Mouse (Mus musculus) heart, adult 2 months (tissue): Measurements from ENCODE around the gene Ppp2r5c. TPM values are rescaled to one million over a fixed set of nuclear protein-coding genes. Genes with fewer than 3 reads are reported as not detected.

Experiments used
- DNase-seq, 2 experiments: peaks; one replicate each; pipeline ENCODE4 v3.0.0; 2021
- H3K27ac ChIP-seq: fragments of 200-600 bp; 2 replicates; pipeline ENCODE4 v1.8.1; 2022
- H3K27me3 ChIP-seq: fragments of 200-500 bp; 2 replicates; pipeline ENCODE4 v1.6.1; 2012; ENCODE audit warnings: mild to moderate bottlenecking, low read length, inconsistent platforms, mixed read lengths; ENCODE audit not compliant: control insufficient read depth, insufficient read depth
- H3K36me3 ChIP-seq: fragments of 200-500 bp; 2 replicates; pipeline ENCODE4 v1.6.1; 2012; ENCODE audit warnings: low read length, inconsistent platforms; ENCODE audit not compliant: control insufficient read depth, insufficient read depth
- H3K4me1 ChIP-seq: fragments of 200-500 bp; 2 replicates; pipeline ENCODE4 v1.6.1; 2011; ENCODE audit warnings: low read length; ENCODE audit not compliant: control insufficient read depth, insufficient read depth
- H3K4me3 ChIP-seq: fragments of 200-600 bp; 2 replicates; pipeline ENCODE4 v1.8.1; 2022
- H3K79me2 ChIP-seq: fragments of 200-500 bp; replicated peaks from 2 replicates; pipeline ENCODE4 v1.6.1; 2012; ENCODE audit warnings: mild to moderate bottlenecking, inconsistent platforms, low read length, moderate library complexity, mixed read lengths; ENCODE audit not compliant: control insufficient read depth, insufficient read depth
- H3K9ac ChIP-seq: fragments of 200-500 bp; 2 replicates; pipeline ENCODE4 v1.6.1; 2012; ENCODE audit warnings: low read depth, mild to moderate bottlenecking, control low read depth, inconsistent platforms, low read length, mixed read lengths
- CTCF ChIP-seq: fragments of 200-600 bp; IDR thresholded peaks from 2 replicates; pipeline ENCODE4 v1.8.1; 2022; ENCODE audit warnings: antibody characterized with exemption, mild to moderate bottlenecking, moderate library complexity
- EP300 ChIP-seq: fragments of 200-500 bp; IDR thresholded peaks from 2 replicates; pipeline ENCODE4 v1.6.1; 2011; ENCODE audit warnings: low read depth, low read length, control low read depth; ENCODE audit not compliant: insufficient read depth
- POLR2A ChIP-seq: fragments of 200-500 bp; IDR thresholded peaks from 2 replicates; pipeline ENCODE4 v1.6.1; 2011; ENCODE audit warnings: mild to moderate bottlenecking, low read depth, low read length, control low read depth; ENCODE audit not compliant: insufficient read depth
- WGBS: fragments of 180-500 bp; shearing (Covaris S2); methylation state at CpG from one replicate; pipeline ENCODE4 v1.1.7; 2018; 5-methylcytosine and 5-hydroxymethylcytosine counted together
- intact Hi-C: fragments of 180-260 bp; cut with DNase I; formaldehyde crosslinking; loops from one replicate; pipeline ENCODE4 v1.15.1; 2025
- polyA plus RNA-seq: library from polyadenylated mRNA; depleted of rRNA; stranded (reverse); fragments of >200 nt; gene quantifications from 2 replicates; pipeline ENCODE4 v1.2.3, GENCODE M21; 2012
- total RNA-seq, 2 experiments: library from RNA; stranded (reverse); gene quantifications; 2 replicates each; pipeline ENCODE4 v1.2.3; 2021

Ppp2r5c gene
- total and polyA plus RNA-seq, 3 experiments: 41.7 to 93.7 (median 90.9) TPM

GRCm38 (mm10) chr12:110436638-110437366 lies 10.1 kb upstream of the Ppp2r5c start:
- Histone ChIP-seq H3K79me2 (no peaks in the 10 kb centered on the region), H3K4me1 (no peaks in the 10 kb centered on the region), H3K27me3 (no peaks in the 10 kb centered on the region), H3K36me3 (no peaks in the 10 kb centered on the region), H3K9ac (no peak overlapping the region), H3K4me3 (no peak overlapping the region), H3K27ac (no peak overlapping the region)
- intact Hi-C loops: no loop called here
- DNase-seq: peak in 1 of 2 experiments; percentile 17
- WGBS: 39% methylated on average over 9 of the region's 9 CpGs
- TF ChIP-seq POLR2A (no peak), EP300 (no peak), CTCF (no peak)

- H3K27ac ChIP-seq: no peak overlapping the region
- H3K27me3 ChIP-seq: no peaks in the 10 kb centered on the region
- 65% methylated on average over 7 of the region's 7 CpGs for WGBS
- H3K79me2 ChIP-seq: no peaks in the 10 kb centered on the region
- H3K4me1 ChIP-seq: no peaks in the 10 kb centered on the region
- no peak overlapping the region for H3K4me3 ChIP-seq
- no peaks in the 10 kb centered on the region for H3K36me3 ChIP-seq
- no peak overlapping the region for H3K9ac ChIP-seq
- TF ChIP-seq POLR2A (no peak), CTCF (peak; percentile 46)
- intact Hi-C loops: no loop called here
- DNase-seq: no peak
Observed at GRCm38 (mm10) chr12:110437367-110437703, 9.6 kb upstream of the Ppp2r5c start.

GRCm38 (mm10) chr12:110438367-110438973 lies 8.4 kb upstream of the Ppp2r5c start:
- Histone ChIP-seq H3K27ac (no peak overlapping the region), H3K4me1 (no peaks in the 10 kb centered on the region), H3K36me3 (no peaks in the 10 kb centered on the region), H3K4me3 (no peak overlapping the region), H3K79me2 (no peaks in the 10 kb centered on the region), H3K9ac (no peak overlapping the region), H3K27me3 (no peaks in the 10 kb centered on the region)
- intact Hi-C loops: no loop called here
- TF ChIP-seq POLR2A (no peak), EP300 (no peak), CTCF (peak; percentile 40)
- 54% methylated on average over 5 of the region's 5 CpGs for WGBS
- no peak for DNase-seq

GRCm38 (mm10) chr12:110442238-110442637 lies 4.7 kb upstream of the Ppp2r5c start:
- intact Hi-C loops: no loop called here
- TF ChIP-seq POLR2A (no peak), CTCF (no peak), EP300 (no peak)
- Histone ChIP-seq H3K27ac (no peak overlapping the region), H3K79me2 (no peaks in the 10 kb centered on the region), H3K4me1 (peaks cover 2% of the 10 kb centered on the region; the same call in 1 of the 2 replicates), H3K27me3 (no peaks in the 10 kb centered on the region), H3K36me3 (no peaks in the 10 kb centered on the region), H3K4me3 (no peak overlapping the region), H3K9ac (no peak overlapping the region)
- no peak for DNase-seq
- WGBS: 88% methylated on average over 2 of the region's 2 CpGs

- intact Hi-C loops: no loop called here
- WGBS: 64% methylated on average over 5 of the region's 5 CpGs
- DNase-seq: no peak
Observed at GRCm38 (mm10) chr12:110444530-110444929, 2.4 kb upstream of the Ppp2r5c start.

GRCm38 (mm10) chr12:110445775-110446174 lies 1.1 kb upstream of the Ppp2r5c start:
- Histone ChIP-seq H3K9ac (peak overlapping the region; percentile 29), H3K36me3 (no peaks in the 10 kb centered on the region), H3K4me3 (peak overlapping the region; percentile 69), H3K27me3 (no peaks in the 10 kb centered on the region), H3K79me2 (no peaks in the 10 kb centered on the region), H3K27ac (peak overlapping the region; percentile 89), H3K4me1 (peaks cover 2% of the 10 kb centered on the region; the same call in 1 of the 2 replicates)
- TF ChIP-seq CTCF (no peak), EP300 (no peak), POLR2A (no peak)
- no peak for DNase-seq
- intact Hi-C loops: loop anchor here (5.0 kb wide), 1 partner anchor 292 kb away; the partner anchor contains the start of gene Wdr20
- WGBS: 41% methylated on average over 7 of the region's 7 CpGs

More at GRCm38 (mm10) chr12:110444530-110444929, 2.4 kb upstream of the Ppp2r5c start:
- Histone ChIP-seq H3K9ac (no peak overlapping the region), H3K27me3 (no peaks in the 10 kb centered on the region), H3K4me1 (peaks cover 2% of the 10 kb centered on the region; the same call in 1 of the 2 replicates), H3K4me3 (no peak overlapping the region), H3K36me3 (no peaks in the 10 kb centered on the region), H3K79me2 (no peaks in the 10 kb centered on the region), H3K27ac (no peak overlapping the region)
- TF ChIP-seq CTCF (no peak), POLR2A (no peak), EP300 (no peak)
